Mouse (Mus musculus): ENCODE data around the gene Prr13.

- TF ChIP-seq CTCF (IDR thresholded peaks at IDR 0.05; ENCODE audit: control insufficient read depth, insufficient read depth, insufficient replicate concordance, low read depth, low read length) (no peak), POLR2A (IDR thresholded peaks at IDR 0.05; ENCODE audit: control insufficient read depth, low read depth, low read length) (no peak)
These were observed 47.6 kb downstream of the Prr13 start for GRCm38 (mm10) chr15:102506464-102506830.

All from testis, adult 2 months (tissue).